Mouse (Mus musculus) CH12.LX (cell line): ENCODE measurements at regions not wholly inside any gene's neighbourhood (a gene's known extent, or its start where the extent isn't known, plus 50 kb on each side); places are given as distances from the start of the nearest gene placed in this dataset.

Experiments used
- CHD1 ChIP-seq: IDR thresholded peaks from 2 replicates; pipeline ENCODE4 v1.6.1; 2012; ENCODE audit warnings: low read depth, low read length, improper control_type of control experiment, inconsistent platforms
- CHD2 ChIP-seq: IDR thresholded peaks from 2 replicates; pipeline ENCODE4 v1.6.1; 2011; ENCODE audit warnings: low read length, improper control_type of control experiment
- CTCF ChIP-seq, 2 experiments: IDR thresholded peaks in 1 of 2; conservative IDR thresholded peaks in 1 of 2; 2 replicates each; pipeline ENCODE4 v1.5.1; 2011 to 2012; ENCODE audit warnings: low read depth in 2 of 2, low read length in 2 of 2, improper control_type of control experiment in 1 of 2, inconsistent platforms in 1 of 2, mild to moderate bottlenecking in 1 of 2, moderate library complexity in 1 of 2
- E2F4 ChIP-seq: IDR thresholded peaks from 2 replicates; pipeline ENCODE4 v1.6.1; 2011; ENCODE audit warnings: low read depth, low read length, improper control_type of control experiment; ENCODE audit not compliant: insufficient replicate concordance
- ELF1 ChIP-seq: IDR thresholded peaks from 2 replicates; pipeline ENCODE4 v1.6.1; 2014; ENCODE audit warnings: low read depth, mild to moderate bottlenecking, inconsistent platforms, low read length, improper control_type of control experiment
- JUND ChIP-seq: conservative IDR thresholded peaks from 2 replicates; pipeline ENCODE4 v1.6.1; 2011; ENCODE audit warnings: low read depth, low read length, improper control_type of control experiment
- POLR2A ChIP-seq: IDR thresholded peaks from 2 replicates; pipeline ENCODE4 v1.6.1; 2011; ENCODE audit warnings: low read depth, mild to moderate bottlenecking, improper control_type of control experiment, low read length
- UBTF ChIP-seq: IDR thresholded peaks from 2 replicates; pipeline ENCODE4 v1.6.1; 2012; ENCODE audit warnings: low read depth, mild to moderate bottlenecking, inconsistent platforms, low read length, improper control_type of control experiment, moderate library complexity
- USF1 ChIP-seq: IDR thresholded peaks from 2 replicates; pipeline ENCODE4 v1.6.1; 2014; ENCODE audit warnings: low read depth, mild to moderate bottlenecking, inconsistent platforms, low read length, improper control_type of control experiment

GRCm38 (mm10) chr7:117150355-117150754 is 230.4 kb upstream of the Xylt1 start:
- no peak for TF ChIP-seq USF1
- TF ChIP-seq CHD1, result no peak
- no peak for TF ChIP-seq ELF1
- no peak for TF ChIP-seq CTCF (conservative IDR thresholded peaks at IDR 0.05 in 1 of 2, IDR thresholded peaks at IDR 0.05 in 1 of 2; ENCODE audit: low read depth in 2 of 2, low read length in 2 of 2)
- no peak for TF ChIP-seq POLR2A
- TF ChIP-seq E2F4, result no peak
- TF ChIP-seq JUND, result no peak
- no peak for TF ChIP-seq UBTF
- TF ChIP-seq CHD2, result no peak
